Mouse (Mus musculus): ENCODE results near the gene Snx14.

GRCm38 (mm10) chr9:88366819-88367218 is 71.9 kb downstream of the Snx14 start:
- TF ChIP-seq GATA1 (IDR thresholded peaks at IDR 0.05; ENCODE audit: borderline replicate concordance, low read length) (no peak), TAL1 (conservative IDR thresholded peaks at IDR 0.05; ENCODE audit: low read depth, low read length) (no peak)
